Mouse (Mus musculus) urinary bladder, postnatal 10 days (tissue): ENCODE results near the gene Pdlim5.
"Not testable (repeated sequence)": the region's sequence is repeated elsewhere in the genome, so short reads cannot be mapped to it uniquely, and the experiment has no call there.

Source experiments
- DNase-seq: peaks from one replicate; pipeline ENCODE4 v3.0.0; 2022; ENCODE audit warnings: low spot score

Pdlim5 gene

GRCm38 (mm10) chr3:142395520-142396193 lies at the start of gene Pdlim5:
Gene Pdlim5, minus strand, starts transcription at chr3:142395696.
- DNase-seq, result peak; percentile 88

DNA sequence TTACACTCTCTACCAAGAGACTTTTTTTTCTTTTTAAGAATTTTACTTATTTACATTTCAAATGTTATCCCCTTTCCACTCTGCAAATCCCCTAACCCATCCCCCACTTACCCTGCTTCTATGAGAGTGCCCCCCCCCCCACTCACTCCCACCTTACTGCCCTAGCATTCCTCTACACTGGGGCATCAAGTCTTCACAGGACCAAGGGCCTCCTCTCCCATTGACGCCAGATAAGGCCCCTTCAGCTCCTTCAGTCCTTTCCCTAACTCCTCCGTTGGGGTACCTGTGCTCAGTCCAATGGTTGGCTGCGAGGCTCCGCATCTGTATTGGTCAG lies 48.2 kb upstream of the Pdlim5 start:
- DNase-seq, result no peak

DNA sequence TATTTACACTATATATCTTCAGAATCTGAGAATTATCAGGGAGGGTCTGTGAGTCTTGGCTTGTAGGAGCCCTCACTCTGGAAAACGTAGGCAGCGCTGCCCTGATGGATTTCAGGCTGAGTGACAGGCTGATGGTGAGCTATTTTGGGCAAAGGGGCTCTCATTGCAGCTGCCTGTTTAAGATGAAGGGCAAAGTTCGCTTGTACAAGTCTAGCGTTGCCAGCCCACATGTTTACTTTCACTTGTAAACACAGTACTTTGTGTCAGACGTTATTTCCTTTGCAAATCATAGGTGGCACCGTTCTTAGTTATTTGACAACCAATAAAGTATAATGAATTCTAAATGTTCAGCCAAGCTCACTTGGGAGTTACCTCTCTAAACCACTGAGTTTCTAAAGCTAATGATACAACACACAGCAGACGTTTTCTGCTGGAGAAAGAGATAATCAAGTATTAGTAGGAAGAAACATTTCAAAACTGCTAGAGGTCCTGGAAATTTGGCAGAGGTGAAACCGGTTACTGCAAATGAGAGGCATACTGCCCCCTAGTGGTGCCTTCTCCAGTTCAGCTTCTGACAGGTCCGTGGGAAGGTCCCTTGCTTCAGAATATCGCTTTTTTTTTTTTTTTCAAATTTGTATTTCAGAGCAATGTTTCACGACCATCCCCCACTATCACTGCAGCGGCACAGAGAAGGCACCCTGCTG lies 47.7 kb upstream of the Pdlim5 start:
- DNase-seq, result peak; percentile 62

DNA sequence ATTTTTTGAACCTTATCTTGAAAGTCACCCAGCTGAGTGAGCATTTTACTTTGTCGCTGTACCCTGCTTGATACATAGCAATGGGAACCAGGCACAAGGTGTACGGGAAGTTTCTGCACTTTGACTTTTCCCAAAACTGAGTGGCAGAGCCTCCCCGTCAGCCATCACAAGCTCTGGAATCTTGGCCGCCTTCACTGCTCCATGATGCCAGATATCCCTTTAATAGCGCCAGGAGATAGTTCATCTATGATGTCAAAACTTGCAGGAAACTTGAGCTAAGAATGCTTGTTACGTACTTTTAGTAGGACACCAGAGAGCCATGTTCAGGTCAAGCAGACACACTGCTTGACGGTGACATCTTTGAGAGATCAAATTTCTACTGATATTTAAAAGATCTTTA lies 46.7 kb upstream of the Pdlim5 start:
- no peak for DNase-seq

- DNase-seq, result no peak
These were observed 45.6 kb upstream of the Pdlim5 start for GRCm38 (mm10) chr3:142441142-142441541.

DNA sequence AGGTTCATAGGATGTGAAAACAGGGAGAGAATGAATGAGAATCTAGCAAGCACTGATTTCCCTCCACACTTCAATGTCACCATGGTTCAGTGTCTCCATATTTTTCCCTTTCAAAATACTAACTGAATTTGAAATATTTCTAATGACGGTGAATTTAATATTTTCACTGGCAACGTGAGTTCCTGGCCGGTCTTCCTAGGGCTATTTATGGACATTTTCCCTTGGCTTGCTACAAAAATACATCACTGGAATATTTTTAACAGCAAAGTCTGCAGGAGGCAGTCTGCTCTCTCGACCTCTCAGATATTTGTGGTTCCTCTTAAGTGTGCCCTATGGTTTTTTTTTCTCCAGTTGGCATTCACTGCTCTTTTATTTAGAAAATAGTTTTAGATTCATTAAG lies 44.7 kb upstream of the Pdlim5 start:
- DNase-seq, result no peak

GRCm38 (mm10) chr3:142439591-142440093 lies 44.1 kb upstream of the Pdlim5 start:
- no peak for DNase-seq

- not testable (repeated sequence) for DNase-seq
These were observed 43.1 kb upstream of the Pdlim5 start for GRCm38 (mm10) chr3:142438630-142439029.

DNA sequence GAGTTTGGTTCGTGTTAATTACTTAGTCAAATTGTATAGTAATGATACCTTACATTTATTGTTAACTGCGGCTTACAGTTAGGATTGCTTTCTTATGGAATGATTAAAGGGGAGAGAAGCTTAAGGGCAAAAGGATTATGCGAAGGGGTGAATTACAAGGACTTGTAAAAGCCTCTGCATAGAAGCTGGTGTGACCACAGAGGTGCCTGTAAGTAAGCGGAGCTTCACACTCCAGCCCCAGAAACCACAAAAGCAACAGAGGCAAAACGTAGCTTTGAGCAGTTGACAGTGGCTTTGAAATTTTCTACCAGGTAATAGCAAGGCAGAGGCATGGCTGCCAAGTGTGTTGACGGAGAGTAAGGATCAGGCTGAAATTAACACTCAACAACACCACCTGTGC lies 41.3 kb upstream of the Pdlim5 start:
- DNase-seq, result no peak

- no peak for DNase-seq
These were observed 40.7 kb upstream of the Pdlim5 start for GRCm38 (mm10) chr3:142436212-142436611.

GRCm38 (mm10) chr3:142434786-142435168 lies 39.3 kb upstream of the Pdlim5 start:
- no peak for DNase-seq

DNA sequence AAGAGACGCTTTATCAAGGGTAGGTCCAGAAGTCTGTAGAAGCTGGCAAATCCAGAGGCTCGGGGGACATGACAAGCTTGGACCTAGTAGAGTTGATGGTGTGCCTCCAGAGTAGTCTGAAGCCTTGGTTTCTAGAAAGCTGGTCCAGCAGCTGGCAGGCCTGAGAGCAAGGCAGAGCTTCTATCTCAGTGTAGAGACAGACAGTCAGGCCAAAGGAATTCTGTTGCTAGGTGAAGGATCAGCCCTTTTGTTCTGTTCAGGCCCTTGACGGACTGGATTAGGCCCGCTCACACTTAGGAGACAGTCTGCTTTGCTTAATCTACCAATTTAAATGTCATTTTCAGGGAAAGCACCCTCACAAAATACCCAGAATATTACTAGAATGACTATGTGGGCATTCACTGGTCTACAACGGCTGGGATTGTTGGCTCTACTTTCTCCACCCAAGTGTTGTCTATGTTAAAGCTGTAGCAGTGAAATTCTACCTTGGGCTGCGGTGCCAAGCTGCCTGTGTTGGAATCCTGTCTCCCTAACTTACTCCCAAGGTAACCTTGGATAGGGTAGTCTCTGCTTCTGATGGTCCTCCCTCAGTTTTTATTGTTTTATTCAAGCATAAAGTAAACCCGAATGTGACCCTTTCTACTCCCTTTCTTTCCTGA lies 38.8 kb upstream of the Pdlim5 start:
- DNase-seq, result no peak

DNA sequence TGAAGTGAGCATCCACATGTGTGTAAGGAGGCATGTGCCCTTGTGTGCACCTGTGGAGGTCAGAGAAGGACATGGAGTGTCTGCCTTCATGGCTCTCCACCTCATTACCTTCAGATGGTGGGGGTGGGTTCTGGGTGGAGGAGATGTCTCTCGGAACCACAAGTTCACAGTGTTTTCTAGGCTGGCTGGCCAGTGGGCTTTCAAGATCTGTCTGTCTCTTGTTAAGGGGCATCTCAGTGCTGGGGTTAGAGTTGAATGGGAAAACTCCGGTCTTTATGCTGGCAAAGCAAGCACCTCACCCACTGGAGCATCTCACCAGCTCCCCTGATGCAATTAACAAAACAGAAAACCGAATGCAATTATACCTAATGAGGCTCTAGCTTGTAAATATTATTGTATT lies 36.0 kb upstream of the Pdlim5 start:
- DNase-seq, result no peak

- DNase-seq, result no peak
These were observed 34.6 kb upstream of the Pdlim5 start for GRCm38 (mm10) chr3:142430048-142430447.

GRCm38 (mm10) chr3:142426806-142427205 lies 31.3 kb upstream of the Pdlim5 start:
- DNase-seq, result no peak

DNA sequence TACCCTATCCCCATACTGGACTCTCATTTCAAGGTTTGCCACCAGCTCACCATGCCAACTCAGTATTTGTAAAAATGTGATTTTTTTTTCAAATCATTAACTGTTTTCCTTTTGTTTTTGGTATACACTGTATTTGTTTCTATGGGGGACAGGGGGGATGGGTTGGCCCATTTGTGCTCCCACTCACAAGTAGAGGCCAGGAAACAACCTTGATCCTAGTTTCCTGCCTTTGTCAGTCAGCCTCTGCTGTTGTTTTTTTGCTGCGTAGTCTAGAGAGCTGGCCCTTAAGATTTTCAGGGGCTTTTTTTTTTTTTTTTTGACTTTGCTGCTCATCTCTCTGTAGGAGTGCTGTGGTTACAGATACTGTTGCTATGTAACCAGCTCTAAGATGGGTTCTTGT lies 28.6 kb upstream of the Pdlim5 start:
- DNase-seq, result no peak

- DNase-seq, result no peak
These were observed 28.0 kb upstream of the Pdlim5 start for GRCm38 (mm10) chr3:142423501-142423917.

- no peak for DNase-seq
These were observed 26.7 kb upstream of the Pdlim5 start for GRCm38 (mm10) chr3:142422229-142422628.

DNA sequence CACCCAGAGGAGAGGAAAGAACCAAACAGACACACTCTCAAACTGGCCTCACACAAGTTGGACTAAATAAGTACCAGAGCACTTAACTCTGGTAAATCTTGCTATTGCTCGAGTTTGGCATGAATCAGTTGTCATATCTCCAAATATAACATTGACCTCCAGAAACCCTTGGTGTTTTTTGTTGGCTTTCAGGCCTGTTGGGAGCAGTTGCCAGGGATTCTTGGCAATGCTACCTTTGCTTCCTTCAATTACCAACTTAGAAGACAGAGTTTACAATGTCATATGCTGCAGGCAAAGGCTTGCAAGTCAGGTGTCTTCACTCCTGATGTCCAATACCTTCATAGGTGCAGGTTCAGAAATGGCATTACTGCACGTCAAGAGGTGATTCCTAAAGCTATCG lies 26.0 kb upstream of the Pdlim5 start:
- no peak for DNase-seq

DNA sequence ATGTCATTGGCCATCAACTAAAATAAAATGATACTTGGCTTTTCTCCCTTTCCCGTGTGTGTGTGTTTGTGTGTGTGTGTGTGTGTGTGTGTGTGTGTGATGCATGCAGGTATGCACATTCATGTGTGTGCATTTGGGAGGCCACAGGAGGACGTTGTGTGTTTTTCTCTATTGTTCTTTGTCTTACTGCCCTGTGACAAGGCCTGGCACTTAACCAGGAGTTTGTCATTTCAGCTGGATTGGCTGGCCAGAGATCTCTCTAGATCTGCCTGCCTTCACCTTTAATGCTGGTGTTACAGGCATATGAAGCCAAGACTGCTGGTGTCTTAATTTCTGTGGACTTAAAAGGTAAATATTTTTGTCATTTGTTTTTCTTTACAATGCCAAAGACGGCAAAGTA lies 22.5 kb upstream of the Pdlim5 start:
- DNase-seq, result no peak

- no peak for DNase-seq
These were observed 17.9 kb upstream of the Pdlim5 start for GRCm38 (mm10) chr3:142413345-142413885.

GRCm38 (mm10) chr3:142410930-142411329 lies 15.4 kb upstream of the Pdlim5 start:
- DNase-seq, result no peak
